Mouse (Mus musculus) liver, postnatal 0 days (tissue): ENCODE results near the gene Tex9.

Source experiments
- CTCF ChIP-seq: sonication (generic); IDR thresholded peaks from 2 replicates; pipeline ENCODE4 v1.5.1; 2016; ENCODE audit warnings: antibody characterized with exemption, low read depth
- EP300 ChIP-seq: IDR thresholded peaks from 2 replicates; pipeline ENCODE4 v1.6.1; 2016; ENCODE audit warnings: antibody characterized with exemption, low read depth, mild to moderate bottlenecking

- TF ChIP-seq CTCF (peak; percentile 100), EP300 (no peak)
Observed at GRCm38 (mm10) chr9:72530237-72530636, 38.2 kb upstream of the Tex9 start.
